ENCODE assay signal across 8 mouse cellular contexts in the genomic region with DNA sequence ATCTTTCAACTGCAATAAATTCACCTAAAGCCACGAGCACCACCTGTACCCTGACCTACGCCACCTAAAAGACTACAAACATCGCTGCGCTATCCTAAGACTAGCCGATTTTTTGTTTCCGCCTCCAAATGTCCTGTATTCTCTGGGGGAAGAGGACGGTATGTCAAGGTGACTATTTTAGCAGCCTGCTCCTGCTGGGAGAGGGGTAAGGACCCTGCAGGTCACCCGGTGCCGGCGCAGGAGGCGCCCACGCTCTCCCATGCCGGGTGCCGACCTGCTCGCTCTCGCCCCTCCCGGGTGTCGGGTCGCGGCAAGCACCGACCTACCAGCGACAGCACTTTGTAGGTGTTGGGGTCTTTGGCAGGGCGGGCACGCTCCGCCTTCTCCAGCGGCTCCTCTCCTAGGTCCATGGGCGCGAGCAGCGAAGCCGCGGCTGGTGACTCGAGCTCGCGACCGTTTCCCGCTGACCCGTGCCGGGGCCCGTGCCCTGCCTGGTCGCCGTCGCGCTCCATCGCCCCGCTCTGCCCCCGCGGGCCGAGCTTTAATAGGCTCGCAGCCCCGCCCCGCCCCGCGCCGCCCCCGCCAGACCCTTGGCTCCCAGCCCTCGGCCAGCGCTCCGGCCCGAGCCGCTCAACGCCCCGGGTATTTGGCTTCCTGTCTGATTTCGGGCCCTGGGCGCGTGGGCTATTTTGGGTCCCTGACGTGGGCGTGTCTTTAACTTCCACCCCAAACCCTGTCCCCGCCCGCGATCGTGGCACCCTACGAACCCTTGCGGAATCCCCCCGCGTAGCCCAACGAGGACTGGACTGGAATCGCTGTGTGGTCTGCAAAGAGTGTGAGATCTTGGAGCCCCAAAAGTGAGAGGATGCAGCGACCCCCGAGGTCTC. TPM values are rescaled to one million over a fixed set of nuclear protein-coding genes. Genes with fewer than 3 reads are reported as not detected.
DNase-seq lines count a peak whose midpoint lies in the region; ATAC-seq and TF ChIP-seq lines count a peak whose summit lies in the region.

Enpp1 (minus strand) TSS at position 680 of the 887 bp plus-strand sequence.

- ATAC-seq in frontal cortex, adult (ENCODE audit: low TSS enrichment), result peak; percentile 32
- ATAC-seq in intestine, embryonic 16.5 days, result peak; percentile 87
- peak; percentile 78 for ATAC-seq in liver, embryonic 11.5 days (replicated peaks; ENCODE audit: low FRiP score)
- ATAC-seq in midbrain, postnatal 0 days (ENCODE audit: low FRiP score), result peak; percentile 79

- WGBS in intestine, embryonic 16.5 days, result under 1% methylated on average over 79 of the region's 79 CpGs
- under 1% methylated on average over 77 of the region's 79 CpGs for WGBS in liver, embryonic 11.5 days
- WGBS in midbrain, postnatal 0 days, result under 1% methylated on average over 71 of the region's 79 CpGs

- H3K4me1 ChIP-seq in intestine, embryonic 16.5 days (ENCODE audit: control insufficient read depth, insufficient read depth, low read length), result peaks cover 3% of the 10 kb centered on the region; the same call in 1 of the 2 replicates
- 0 out of 2 replicates have a peak, but pooled peaks cover 3% of the 10 kb centered on the region for H3K4me1 ChIP-seq in liver, embryonic 11.5 days (replicated peaks; ENCODE audit: control insufficient read depth, insufficient read depth, low read length)
- peaks cover 3% of the 10 kb centered on the region; the same call in 1 of the 2 replicates for H3K4me1 ChIP-seq in midbrain, postnatal 0 days (ENCODE audit: insufficient read depth, low read length)

- H3K9ac ChIP-seq in intestine, embryonic 16.5 days (ENCODE audit: low read depth, low read length), result peak within 1 kb of the TSS; percentile 75
- peak within 1 kb of the TSS; percentile 72 for H3K9ac ChIP-seq in liver, embryonic 11.5 days (ENCODE audit: low read depth, low read length)
- H3K9ac ChIP-seq in midbrain, postnatal 0 days (replicated peaks; ENCODE audit: low read length, poor library complexity, severe bottlenecking), result peak within 1 kb of the TSS; percentile 54

- no peaks in the 10 kb centered on the region for H3K36me3 ChIP-seq in intestine, embryonic 16.5 days (ENCODE audit: control insufficient read depth, insufficient read depth, low read length)
- no peaks in the 10 kb centered on the region for H3K36me3 ChIP-seq in liver, embryonic 11.5 days (ENCODE audit: control insufficient read depth, insufficient read depth, low read length)
- no peaks in the 10 kb centered on the region for H3K36me3 ChIP-seq in midbrain, postnatal 0 days (ENCODE audit: insufficient read depth, low read length)

- peak within 1 kb of the TSS; percentile 91 for H3K4me2 ChIP-seq in intestine, embryonic 16.5 days (ENCODE audit: low read depth, low read length)
- H3K4me2 ChIP-seq in liver, embryonic 11.5 days, result peak within 1 kb of the TSS; percentile 99
- peak within 1 kb of the TSS; percentile 99 for H3K4me2 ChIP-seq in midbrain, postnatal 0 days (ENCODE audit: low read depth, low read length, poor library complexity, severe bottlenecking)

- H3K27ac ChIP-seq in intestine, embryonic 16.5 days (ENCODE audit: low read length), result no peak within 1 kb of the TSS
- H3K27ac ChIP-seq in liver, embryonic 11.5 days (ENCODE audit: low read depth, low read length), result no peak within 1 kb of the TSS
- H3K27ac ChIP-seq in midbrain, postnatal 0 days (ENCODE audit: low read depth, low read length), result no peak within 1 kb of the TSS

- H3K9me3 ChIP-seq in intestine, embryonic 16.5 days (ENCODE audit: control insufficient read depth, low read length), result no peaks in the 10 kb centered on the region
- no peaks in the 10 kb centered on the region for H3K9me3 ChIP-seq in liver, embryonic 11.5 days (ENCODE audit: control insufficient read depth, low read length)
- H3K9me3 ChIP-seq in midbrain, postnatal 0 days (ENCODE audit: low read length), result no peaks in the 10 kb centered on the region

- H3K4me3 ChIP-seq in intestine, embryonic 16.5 days (ENCODE audit: low read length), result peak within 1 kb of the TSS; percentile 70
- peak within 1 kb of the TSS; percentile 75 for H3K4me3 ChIP-seq in liver, embryonic 11.5 days (ENCODE audit: low read depth, low read length)
- peak within 1 kb of the TSS; percentile 75 for H3K4me3 ChIP-seq in midbrain, postnatal 0 days (ENCODE audit: low read depth, low read length)

- no peak for DNase-seq in frontal cortex, postnatal 14 days (ENCODE audit: low spot score in 2 of 2)
- DNase-seq in embryo, embryonic 10.5 days (ENCODE audit: low spot score), result peak; percentile 55
- peak; percentile 98 for DNase-seq in heart, adult 11 months
- DNase-seq in liver, embryonic 11.5 days (ENCODE audit: low spot score), result peak; percentile 73
- peak; percentile 23 for DNase-seq in midbrain, postnatal 0 days (ENCODE audit: low spot score)
- peak; percentile 47 to 58 for DNase-seq in spleen, postnatal 10 days (ENCODE audit: low spot score in 2 of 2)

- TF ChIP-seq CTCF in midbrain, postnatal 0 days (IDR thresholded peaks at IDR 0.05), result no peak; the same call in 1 of the 2 replicates

- H3K27me3 ChIP-seq in intestine, embryonic 16.5 days (replicated peaks; ENCODE audit: control insufficient read depth, insufficient read depth, low read length), result no peaks in the 10 kb centered on the region
- H3K27me3 ChIP-seq in liver, embryonic 11.5 days (replicated peaks; ENCODE audit: control insufficient read depth, insufficient read depth, low read length), result no peaks in the 10 kb centered on the region; the same call in 1 of the 2 replicates
- H3K27me3 ChIP-seq in midbrain, postnatal 0 days (ENCODE audit: insufficient read depth, low read length), result no peaks in the 10 kb centered on the region

RNA-seq across cellular contexts. Expression of gene Enpp1, which starts in this region (rescaled TPM):
- 10.1 and 11.9 TPM in 2 replicates for polyA plus RNA-seq in intestine, embryonic 16.5 days (2015; fragmentation: Nextera tagmentation; extraction: Ambion mirVana)
- 2.7 TPM in 2 replicates for polyA plus RNA-seq in liver, embryonic 11.5 days (2014; fragmentation: Nextera tagmentation; extraction: Ambion mirVana)
- total RNA-seq in midbrain, postnatal 0 days (2014; rRNA removed), result 3.5 and 6.3 TPM in 2 replicates
- polyA plus RNA-seq in midbrain, postnatal 0 days (2015; fragmentation: Nextera tagmentation; extraction: Ambion mirVana), result 3.0 and 3.5 TPM in 2 replicates

Comparison
In these comparisons a context has a peak if more than half of its experiments do, and no peak if none do; other contexts are left out.
1. ATAC-seq: peak in every context shown above with its lines; median percentile 87 in intestine, embryonic 16.5 days; 79 in midbrain, postnatal 0 days; 78 in liver, embryonic 11.5 days; 32 in frontal cortex, adult.
2. DNase-seq: peak in embryo, embryonic 10.5 days (single experiment), heart, adult 11 months (single experiment), liver, embryonic 11.5 days (single experiment), midbrain, postnatal 0 days (single experiment) and spleen, postnatal 10 days (2 of 2); none in frontal cortex, postnatal 14 days (0 of 2).
3. Peak in every context shown above with its lines, with median percentiles within 50 percentile points of each other: H3K4me2 ChIP-seq, H3K4me3 ChIP-seq and H3K9ac ChIP-seq.